13 mouse cellular contexts compared by ENCODE assay signal in genomic region chr4:68768256-68768655, GRCm38 (mm10).
A peak's percentile ranks its signal among the peaks of the same experiment; 100 is the strongest.
DNase-seq lines count a peak whose midpoint lies in the region; ATAC-seq and TF ChIP-seq lines count a peak whose summit lies in the region.
"Had no signal": no experiment of that assay in that cellular context is flagged by ENCODE, and none has a peak within 500 bp of the region (broad histone marks: within the 10 kb centered on the region; RNA-seq: fewer than 3 reads in every experiment).

No protein-coding gene starts in this region.

- H3K36me3 ChIP-seq in heart, adult 2 months (ENCODE audit: control insufficient read depth, insufficient read depth, low read length): no peaks in the 10 kb centered on the region; the same call in 1 of the 2 replicates
- H3K36me3 ChIP-seq in neural tube, embryonic 15.5 days: no peaks in the 10 kb centered on the region
- no peaks in the 10 kb centered on the region for H3K36me3 ChIP-seq in midbrain, postnatal 0 days (ENCODE audit: insufficient read depth, low read length)
- H3K36me3 ChIP-seq in heart, embryonic 12.5 days: no peaks in the 10 kb centered on the region
- H3K36me3 ChIP-seq: limb, embryonic 15.5 days had no signal

- H3K9ac ChIP-seq in heart, adult 2 months (ENCODE audit: low read depth, low read length): no peak overlapping the region
- H3K9ac ChIP-seq in neural tube, embryonic 15.5 days (replicated peaks): no peak overlapping the region
- no peak overlapping the region for H3K9ac ChIP-seq in midbrain, postnatal 0 days (replicated peaks; ENCODE audit: low read length, poor library complexity, severe bottlenecking)
- H3K9ac ChIP-seq in heart, embryonic 12.5 days: no peak overlapping the region
- H3K9ac ChIP-seq: limb, embryonic 15.5 days had no signal

- H3K9me3 ChIP-seq in neural tube, embryonic 15.5 days (replicated peaks): no peaks in the 10 kb centered on the region
- H3K9me3 ChIP-seq in midbrain, postnatal 0 days (ENCODE audit: low read length): no peaks in the 10 kb centered on the region
- no peaks in the 10 kb centered on the region for H3K9me3 ChIP-seq in heart, embryonic 12.5 days (replicated peaks)
- H3K9me3 ChIP-seq: limb, embryonic 15.5 days had no signal

- DNase-seq in heart, postnatal 4 days: peak; percentile 6
- DNase-seq in heart, adult 2 months: no peak
- no peak for DNase-seq in neural tube, embryonic 10.5 days (ENCODE audit: extremely low spot score, low spot score)
- DNase-seq in cerebellum, postnatal 14 days: peak; percentile 55 to 84
- DNase-seq in midbrain, postnatal 0 days (ENCODE audit: low spot score): peak; percentile 35
- no peak for DNase-seq in spleen, adult 12 weeks (ENCODE audit: low spot score)
- DNase-seq: B cell, adult 2 months; layer of hippocampus, adult 9-11 months had no signal

- no peak for TF ChIP-seq POLR2A in heart, adult 2 months (IDR thresholded peaks at IDR 0.05; ENCODE audit: insufficient read depth, low read depth, low read length)

- TF ChIP-seq CTCF in heart, adult 2 months (IDR thresholded peaks at IDR 0.05): no peak
- TF ChIP-seq CTCF in midbrain, postnatal 0 days (IDR thresholded peaks at IDR 0.05): no peak

- no peak overlapping the region for H3K4me2 ChIP-seq in neural tube, embryonic 15.5 days
- H3K4me2 ChIP-seq in midbrain, postnatal 0 days (ENCODE audit: low read depth, low read length, poor library complexity, severe bottlenecking): no peak overlapping the region
- no peak overlapping the region for H3K4me2 ChIP-seq in heart, embryonic 12.5 days
- H3K4me2 ChIP-seq: limb, embryonic 15.5 days had no signal

- no peaks in the 10 kb centered on the region for H3K4me1 ChIP-seq in heart, adult 2 months (ENCODE audit: control insufficient read depth, insufficient read depth, low read length)
- peaks cover 21% of the 10 kb centered on the region; the same call in 1 of the 2 replicates for H3K4me1 ChIP-seq in neural tube, embryonic 15.5 days
- H3K4me1 ChIP-seq in midbrain, postnatal 0 days (ENCODE audit: insufficient read depth, low read length): peaks cover 4% of the 10 kb centered on the region; the same call in 1 of the 2 replicates
- peaks cover 4% of the 10 kb centered on the region; the same call in 1 of the 2 replicates for H3K4me1 ChIP-seq in heart, embryonic 12.5 days (replicated peaks)
- H3K4me1 ChIP-seq: limb, embryonic 15.5 days had no signal

- H3K79me2 ChIP-seq in heart, adult 2 months (replicated peaks; ENCODE audit: control insufficient read depth, insufficient read depth, low read length): no peaks in the 10 kb centered on the region

- no peak for TF ChIP-seq EP300 in heart, adult 2 months (IDR thresholded peaks at IDR 0.05; ENCODE audit: insufficient read depth, low read depth, low read length)

- WGBS in heart, adult 2 months: 58% methylated on average over 5 of the region's 5 CpGs
- WGBS in neural tube, embryonic 15.5 days: 45% methylated on average over 5 of the region's 5 CpGs
- WGBS in midbrain, postnatal 0 days: 37% methylated on average over 5 of the region's 5 CpGs
- 61% methylated on average over 5 of the region's 5 CpGs for WGBS in heart, embryonic 12.5 days

- intact Hi-C loops in heart, adult 2 months (cut with DNase I): no loop called here

- H3K27me3 ChIP-seq in heart, adult 2 months (ENCODE audit: control insufficient read depth, insufficient read depth, low read length): no peaks in the 10 kb centered on the region
- no peaks in the 10 kb centered on the region for H3K27me3 ChIP-seq in neural tube, embryonic 15.5 days (replicated peaks)
- no peaks in the 10 kb centered on the region for H3K27me3 ChIP-seq in midbrain, postnatal 0 days (ENCODE audit: insufficient read depth, low read length)
- no peaks in the 10 kb centered on the region for H3K27me3 ChIP-seq in heart, embryonic 12.5 days (replicated peaks)
- H3K27me3 ChIP-seq: limb, embryonic 15.5 days had no signal

- ATAC-seq in neural tube, embryonic 15.5 days (ENCODE audit: low FRiP score): peak; percentile 21; the same call in 1 of the 2 replicates
- ATAC-seq in midbrain, postnatal 0 days (ENCODE audit: low FRiP score): no peak
- no peak for ATAC-seq in heart, embryonic 12.5 days (ENCODE audit: insufficient number of reproducible peaks, low FRiP score)
- ATAC-seq: hindbrain, embryonic 16.5 days; lung, postnatal 0 days had no signal

- no peak overlapping the region for H3K4me3 ChIP-seq in heart, adult 2 months
- no peak overlapping the region for H3K4me3 ChIP-seq in neural tube, embryonic 15.5 days (replicated peaks)
- H3K4me3 ChIP-seq in midbrain, postnatal 0 days (ENCODE audit: low read depth, low read length): no peak overlapping the region
- H3K4me3 ChIP-seq in heart, embryonic 12.5 days: no peak overlapping the region
- H3K4me3 ChIP-seq: limb, embryonic 15.5 days had no signal

- no peak overlapping the region for H3K27ac ChIP-seq in heart, adult 2 months
- H3K27ac ChIP-seq in neural tube, embryonic 15.5 days (replicated peaks): 0 out of 2 replicates have a peak overlapping the region, but pooled peaks have one; percentile 37
- H3K27ac ChIP-seq in midbrain, postnatal 0 days (ENCODE audit: low read depth, low read length): no peak overlapping the region
- H3K27ac ChIP-seq in heart, embryonic 12.5 days (ENCODE audit: poor library complexity, severe bottlenecking): no peak overlapping the region
- H3K27ac ChIP-seq: limb, embryonic 15.5 days had no signal

Comparison
In these comparisons a context has a peak if more than half of its experiments do, and no peak if none do; other contexts are left out.
1. DNase-seq: peak in heart, postnatal 4 days (single experiment), cerebellum, postnatal 14 days (2 of 2) and midbrain, postnatal 0 days (single experiment); none in heart, adult 2 months (0 of 2), neural tube, embryonic 10.5 days (single experiment) and spleen, adult 12 weeks (single experiment).